Mouse (Mus musculus): ENCODE results near the gene Serinc5.
"Not testable (repeated sequence)": the region's sequence is repeated elsewhere in the genome, so short reads cannot be mapped to it uniquely, and the experiment has no call there.

Serinc5 gene

GRCm38 (mm10) chr13:92659611-92660010 lies 48.7 kb downstream of the Serinc5 start:
- in situ Hi-C loops (cut with MboI; ENCODE audit: low sequenced_read_pairs): no loop called here

GRCm38 (mm10) chr13:92662555-92663286 lies 51.8 kb downstream of the Serinc5 start:
- in situ Hi-C loops (cut with MboI; ENCODE audit: low sequenced_read_pairs): no loop called here

DNA sequence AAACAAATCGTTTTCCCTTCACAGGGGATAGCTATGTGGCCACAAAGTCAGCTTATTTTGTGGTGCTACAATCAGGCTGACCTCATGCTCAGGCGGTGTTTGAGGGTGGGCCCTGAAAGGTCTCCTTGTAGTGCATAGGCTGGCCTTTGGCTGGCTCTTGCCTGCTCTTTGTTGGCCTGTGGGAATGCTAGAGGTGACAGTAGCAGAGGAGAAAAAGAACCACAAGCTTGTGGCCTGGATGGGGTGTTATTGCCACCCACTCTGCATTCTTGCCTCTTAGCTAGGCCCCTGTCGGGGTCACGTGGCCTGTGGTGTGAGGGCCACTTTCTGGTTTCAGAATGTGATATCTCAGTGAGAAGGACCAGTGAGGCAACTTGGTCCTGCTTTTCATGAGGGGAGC lies 54.1 kb downstream of the Serinc5 start:
- in situ Hi-C loops (cut with MboI; ENCODE audit: low sequenced_read_pairs): no loop called here

DNA sequence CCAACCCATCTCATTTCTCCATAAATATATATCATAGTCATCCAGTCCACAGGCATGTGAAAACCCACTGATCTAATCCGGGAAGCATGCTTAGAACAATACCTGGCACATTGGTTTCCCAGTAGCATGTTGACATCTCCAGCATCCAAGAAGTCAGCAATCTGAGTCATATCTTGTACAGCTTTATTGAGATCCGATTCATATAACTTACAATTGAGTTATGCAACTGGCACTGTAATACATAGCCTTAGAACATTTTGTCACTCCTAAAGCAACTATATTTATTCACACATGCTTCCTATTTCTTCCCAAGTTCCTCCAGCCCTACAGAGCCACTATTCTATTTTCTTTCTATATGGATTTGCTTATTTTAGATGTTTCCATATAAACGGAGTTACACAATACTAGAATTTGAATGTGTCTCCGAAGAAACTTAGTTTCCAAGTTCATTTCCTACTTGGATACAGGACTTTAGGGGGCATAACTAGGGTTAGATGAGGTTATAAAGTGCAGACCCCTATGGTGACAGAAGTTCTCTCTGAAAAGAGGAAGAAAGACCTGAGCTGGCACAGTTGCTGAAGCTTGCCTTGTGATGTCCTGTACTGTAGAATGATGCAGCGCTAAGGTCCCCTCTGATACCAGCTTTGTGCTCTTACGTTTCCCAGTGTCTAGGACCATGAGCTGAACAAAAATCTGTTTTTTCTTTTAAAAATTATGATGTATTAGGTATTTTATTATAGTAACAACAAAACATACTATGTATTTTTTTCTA lies 57.5 kb downstream of the Serinc5 start:
- in situ Hi-C loops (cut with MboI; ENCODE audit: low sequenced_read_pairs): no loop called here

- in situ Hi-C loops (cut with MboI; ENCODE audit: low sequenced_read_pairs): no loop called here
These were observed 60.8 kb downstream of the Serinc5 start for GRCm38 (mm10) chr13:92671727-92672126.

DNA sequence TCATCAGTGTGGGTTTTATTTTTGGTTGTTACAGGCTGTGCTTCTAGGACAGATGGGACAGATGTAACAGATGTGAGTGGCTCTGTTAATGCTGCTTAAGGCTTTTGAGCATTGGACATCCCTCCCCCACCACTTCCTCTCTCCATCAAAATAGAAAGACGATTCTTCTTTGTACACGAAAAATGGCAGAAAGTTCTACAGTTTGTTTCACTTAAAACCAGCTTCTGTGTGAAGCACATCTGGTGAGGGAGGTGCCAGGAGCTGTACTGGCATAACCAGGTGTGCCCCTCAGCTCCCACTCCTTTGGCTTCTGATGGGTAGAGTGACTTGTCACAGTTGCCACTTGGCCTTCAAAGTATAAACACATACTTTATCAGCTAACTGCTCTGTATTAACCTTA lies 63.8 kb downstream of the Serinc5 start:
- in situ Hi-C loops (cut with MboI; ENCODE audit: low sequenced_read_pairs): no loop called here

DNA sequence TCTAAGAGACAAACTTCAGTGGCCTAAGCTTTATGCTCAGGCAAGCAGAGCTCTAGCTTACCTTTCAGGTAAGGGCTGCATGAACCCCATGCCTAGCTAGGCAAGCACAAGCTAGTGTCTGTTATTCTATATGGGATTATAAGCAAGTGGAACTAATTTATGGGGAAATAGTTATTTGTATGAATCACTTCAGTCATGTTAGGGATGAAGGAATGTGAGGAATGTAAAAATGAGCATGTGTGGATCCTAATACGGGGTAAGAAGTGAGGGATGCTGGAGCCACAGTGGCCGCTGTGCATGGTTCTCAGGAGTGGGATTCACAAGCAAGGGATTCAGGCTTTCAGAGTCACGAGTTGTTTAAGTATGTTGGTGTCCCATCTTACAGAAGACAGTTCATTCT lies 64.4 kb downstream of the Serinc5 start:
- in situ Hi-C loops (cut with MboI; ENCODE audit: low sequenced_read_pairs): no loop called here

- in situ Hi-C loops (cut with MboI; ENCODE audit: low sequenced_read_pairs): no loop called here
These were observed 65.2 kb downstream of the Serinc5 start for GRCm38 (mm10) chr13:92675897-92676584.

DNA sequence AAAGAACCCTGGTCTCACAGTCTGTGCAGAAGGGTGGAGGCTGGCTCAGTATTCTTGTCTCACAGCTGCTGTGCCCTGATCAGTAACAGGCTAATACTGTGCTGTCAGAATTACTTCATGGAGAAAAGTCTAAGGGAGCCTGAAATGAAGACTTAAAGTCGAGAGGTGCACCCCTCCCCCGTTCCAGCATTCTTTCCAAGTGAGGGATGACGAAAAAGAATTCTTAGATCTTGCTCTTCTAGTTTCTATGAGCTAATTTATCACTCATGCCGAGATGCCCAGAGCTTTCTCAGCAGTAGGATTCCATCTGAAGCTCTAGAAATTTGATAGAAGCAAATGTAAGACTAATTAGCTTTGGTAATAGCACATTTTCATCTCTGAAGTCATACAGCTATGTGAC lies 66.8 kb downstream of the Serinc5 start:
- in situ Hi-C loops (cut with MboI; ENCODE audit: low sequenced_read_pairs): no loop called here

DNA sequence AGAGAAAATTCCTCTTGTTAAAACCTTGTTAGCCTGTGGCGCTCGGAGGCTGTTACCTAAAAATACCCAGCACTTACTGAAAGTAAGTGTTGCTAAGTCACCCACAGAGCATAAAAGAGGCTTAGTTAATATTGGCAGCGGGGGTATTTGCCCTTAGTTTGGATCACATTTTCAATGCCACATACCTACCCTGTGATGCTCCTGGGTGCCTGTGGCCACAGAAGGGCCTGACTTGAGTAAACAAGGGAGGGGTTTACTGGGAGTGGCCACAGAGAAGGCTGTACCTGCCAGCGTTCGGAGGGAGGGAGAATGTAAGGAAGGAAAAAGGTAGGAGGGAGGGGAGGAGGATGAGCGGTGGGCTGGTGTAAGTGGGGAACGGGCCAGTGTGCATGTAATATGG lies 68.8 kb downstream of the Serinc5 start:
- in situ Hi-C loops (cut with MboI; ENCODE audit: low sequenced_read_pairs): no loop called here

GRCm38 (mm10) chr13:92681541-92681940 lies 70.7 kb downstream of the Serinc5 start:
- in situ Hi-C loops (cut with MboI; ENCODE audit: low sequenced_read_pairs): no loop called here

DNA sequence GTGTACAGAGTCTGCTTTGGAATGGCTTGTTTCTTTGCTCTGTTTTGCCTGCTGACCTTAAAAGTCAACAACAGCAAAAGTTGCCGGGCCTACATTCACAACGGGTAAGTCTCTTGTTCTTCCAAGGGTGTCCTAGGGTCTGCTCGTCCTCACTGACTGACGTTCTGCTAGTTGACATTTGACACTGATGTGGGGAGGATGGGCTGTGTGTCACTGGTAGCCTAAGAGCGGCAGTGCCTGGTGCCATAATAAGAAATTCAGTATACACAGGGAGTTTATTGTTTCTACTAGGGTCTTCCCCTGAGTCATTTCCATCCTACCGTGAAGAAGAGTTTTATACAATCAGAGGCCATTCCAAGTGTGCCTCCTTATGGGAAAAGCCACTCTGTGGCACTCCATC lies 71.9 kb downstream of the Serinc5 start:
- in situ Hi-C loops (cut with MboI; ENCODE audit: low sequenced_read_pairs): no loop called here

- in situ Hi-C loops (cut with MboI; ENCODE audit: low sequenced_read_pairs): no loop called here
These were observed 72.6 kb downstream of the Serinc5 start for GRCm38 (mm10) chr13:92683464-92683863.

DNA sequence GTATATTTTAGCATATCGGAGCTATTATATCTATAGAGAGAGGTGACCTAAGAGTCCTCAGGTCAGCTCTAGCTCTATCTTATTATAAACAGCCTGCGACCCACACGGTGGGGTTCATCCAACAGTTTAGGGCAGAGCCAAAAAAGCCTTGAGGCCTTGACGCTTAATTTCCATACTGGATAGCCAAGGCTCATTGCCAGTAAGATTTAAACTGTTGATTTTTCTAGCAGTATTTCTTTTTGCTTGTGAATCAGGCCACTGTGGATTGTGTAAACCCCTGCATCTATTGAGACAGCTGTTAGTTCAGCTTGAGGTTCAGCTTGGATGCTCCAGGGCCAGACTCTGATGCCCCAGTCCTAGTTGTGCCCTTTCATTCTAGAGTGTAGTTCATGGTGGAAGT lies 73.4 kb downstream of the Serinc5 start:
- in situ Hi-C loops (cut with MboI; ENCODE audit: low sequenced_read_pairs): no loop called here

DNA sequence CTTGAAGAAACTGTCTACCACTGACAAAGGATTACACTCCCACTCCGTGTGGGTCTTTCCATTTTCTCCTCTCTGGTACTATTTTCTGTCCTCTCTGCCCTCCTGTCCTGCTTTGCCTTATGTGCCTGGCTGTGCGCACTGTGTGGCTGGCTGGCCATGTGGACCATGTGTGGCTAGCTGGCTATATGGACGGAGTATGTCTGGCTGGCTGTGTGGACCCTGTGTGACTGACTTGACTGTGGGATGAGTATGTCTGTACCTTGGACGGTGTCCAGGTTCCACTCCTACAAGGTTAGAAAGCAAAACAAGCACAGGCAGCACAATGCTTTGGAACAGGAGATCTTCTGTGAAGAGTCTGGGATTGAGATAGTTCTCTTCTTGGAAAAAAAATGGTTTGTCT lies 74.4 kb downstream of the Serinc5 start:
- in situ Hi-C loops (cut with MboI; ENCODE audit: low sequenced_read_pairs): no loop called here

GRCm38 (mm10) chr13:92687151-92687550 lies 76.3 kb downstream of the Serinc5 start:
- in situ Hi-C loops (cut with MboI; ENCODE audit: low sequenced_read_pairs): not testable (repeated sequence)

DNA sequence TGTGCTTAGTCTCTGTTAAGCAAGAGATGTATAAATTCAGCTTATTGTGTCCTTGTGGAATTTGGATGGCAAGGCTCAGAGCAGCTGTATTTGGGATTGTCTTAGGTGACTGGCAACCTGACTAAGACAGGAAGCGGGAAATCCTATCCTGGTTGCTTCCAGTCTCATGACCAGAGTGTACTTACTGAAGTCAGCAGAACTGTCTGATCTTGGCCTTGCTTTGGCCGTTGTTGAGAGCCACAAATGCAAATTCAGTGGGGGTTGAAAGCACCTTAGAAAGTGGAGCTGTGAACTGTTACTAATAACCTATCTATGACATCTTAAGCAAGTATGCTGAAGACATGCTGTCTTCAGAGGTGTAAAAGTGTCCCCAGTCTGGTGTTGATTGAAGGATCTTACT lies 78.2 kb downstream of the Serinc5 start:
- in situ Hi-C loops (cut with MboI; ENCODE audit: low sequenced_read_pairs): no loop called here

GRCm38 (mm10) chr13:92693866-92694550 lies 83.1 kb downstream of the Serinc5 start:
- in situ Hi-C loops (cut with MboI; ENCODE audit: low sequenced_read_pairs): no loop called here

DNA sequence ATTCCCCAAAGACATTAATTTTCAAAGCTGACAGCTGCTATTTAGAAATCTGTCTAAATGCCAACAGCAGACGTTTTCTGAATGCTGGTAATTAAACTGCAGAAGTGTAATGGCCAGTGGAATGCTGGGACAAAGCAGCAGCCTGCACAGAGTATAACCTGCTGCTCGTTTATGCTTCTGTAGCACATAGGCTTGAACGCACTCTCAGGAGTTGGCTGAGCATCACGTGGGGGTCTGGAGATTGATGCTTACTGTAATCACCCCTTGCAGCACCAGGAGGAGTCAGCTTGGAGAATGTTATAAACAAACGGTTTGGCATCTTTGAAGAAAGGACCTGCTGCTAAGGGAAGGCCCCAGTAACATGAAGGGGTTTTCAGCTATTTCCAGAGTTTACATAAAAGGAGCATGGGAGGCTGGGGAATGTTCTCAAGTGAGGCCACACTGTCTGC lies 85.6 kb downstream of the Serinc5 start:
- in situ Hi-C loops (cut with MboI; ENCODE audit: low sequenced_read_pairs): no loop called here

GRCm38 (mm10) chr13:92697141-92697540 lies 86.2 kb downstream of the Serinc5 start:
- in situ Hi-C loops (cut with MboI; ENCODE audit: low sequenced_read_pairs): no loop called here

DNA sequence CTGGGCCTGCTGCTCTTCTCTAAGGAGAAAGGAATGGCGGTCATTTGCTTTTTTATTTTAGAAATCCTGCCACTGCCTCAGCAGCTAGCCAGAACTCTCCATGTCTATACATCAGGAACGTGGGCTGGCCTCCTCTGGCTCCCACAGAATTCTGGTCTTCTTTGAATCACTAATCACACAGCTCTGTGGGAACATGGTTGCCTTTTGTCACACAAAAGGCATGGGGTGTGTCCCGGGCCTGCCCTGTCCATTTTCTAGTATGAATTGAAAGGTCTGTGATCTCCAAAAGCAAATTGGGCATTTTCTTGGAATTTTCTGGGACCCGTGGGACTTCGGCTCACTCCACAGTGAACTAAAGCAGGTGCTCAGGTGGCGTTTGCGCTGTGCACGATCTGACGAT lies 87.9 kb downstream of the Serinc5 start:
- in situ Hi-C loops (cut with MboI; ENCODE audit: low sequenced_read_pairs): no loop called here

All from CH12F3 (cell line).